Mouse (Mus musculus) limb, embryonic 10.5 days (tissue): ENCODE measurements around the gene Cpt1a. TPM values are rescaled to one million over a fixed set of nuclear protein-coding genes. Genes with fewer than 3 reads are reported as not detected.

ENCODE experiments used
- DNase-seq: peaks from one replicate; pipeline ENCODE4 v3.0.0-alpha.2; 2017; ENCODE audit warnings: low spot score
- H3K27ac ChIP-seq: fragments of 300-500 bp; sonication (generic); 2 replicates; pipeline ENCODE4 v1.5.1; 2016; ENCODE audit warnings: mild to moderate bottlenecking
- H3K27me3 ChIP-seq: fragments of 300-500 bp; sonication (generic); 2 replicates; pipeline ENCODE4 v1.6.1; 2016; ENCODE audit warnings: low read depth, mild to moderate bottlenecking; ENCODE audit not compliant: poor library complexity, severe bottlenecking
- H3K36me3 ChIP-seq: fragments of 300-500 bp; sonication (generic); 2 replicates; pipeline ENCODE4 v1.6.1; 2016; ENCODE audit warnings: mild to moderate bottlenecking, moderate library complexity
- H3K4me1 ChIP-seq: fragments of 300-500 bp; sonication (generic); 2 replicates; pipeline ENCODE4 v1.6.1; 2016
- H3K4me3 ChIP-seq: fragments of 300-500 bp; sonication (generic); 2 replicates; pipeline ENCODE4 v1.5.1; 2016; ENCODE audit warnings: mild to moderate bottlenecking, moderate library complexity
- H3K9me3 ChIP-seq: fragments of 300-500 bp; sonication (generic); replicated peaks from 2 replicates; pipeline ENCODE4 v1.6.1; 2016; ENCODE audit warnings: mild to moderate bottlenecking
- WGBS: fragments of 180-500 bp; shearing (Covaris S2); methylation state at CpG from one replicate; pipeline ENCODE4 v1.1.7; 2016; 5-methylcytosine and 5-hydroxymethylcytosine counted together
- polyA plus RNA-seq: library from polyadenylated mRNA; unstranded; fragments of >200 nt; fragmentation: Nextera tagmentation; extraction: Ambion mirVana; gene quantifications from 2 replicates; pipeline ENCODE4 v1.2.1, GENCODE M21; 2016

Gene Cpt1a
- polyA plus RNA-seq, 1 experiment from 2014 or later, result 8.2 TPM

DNA sequence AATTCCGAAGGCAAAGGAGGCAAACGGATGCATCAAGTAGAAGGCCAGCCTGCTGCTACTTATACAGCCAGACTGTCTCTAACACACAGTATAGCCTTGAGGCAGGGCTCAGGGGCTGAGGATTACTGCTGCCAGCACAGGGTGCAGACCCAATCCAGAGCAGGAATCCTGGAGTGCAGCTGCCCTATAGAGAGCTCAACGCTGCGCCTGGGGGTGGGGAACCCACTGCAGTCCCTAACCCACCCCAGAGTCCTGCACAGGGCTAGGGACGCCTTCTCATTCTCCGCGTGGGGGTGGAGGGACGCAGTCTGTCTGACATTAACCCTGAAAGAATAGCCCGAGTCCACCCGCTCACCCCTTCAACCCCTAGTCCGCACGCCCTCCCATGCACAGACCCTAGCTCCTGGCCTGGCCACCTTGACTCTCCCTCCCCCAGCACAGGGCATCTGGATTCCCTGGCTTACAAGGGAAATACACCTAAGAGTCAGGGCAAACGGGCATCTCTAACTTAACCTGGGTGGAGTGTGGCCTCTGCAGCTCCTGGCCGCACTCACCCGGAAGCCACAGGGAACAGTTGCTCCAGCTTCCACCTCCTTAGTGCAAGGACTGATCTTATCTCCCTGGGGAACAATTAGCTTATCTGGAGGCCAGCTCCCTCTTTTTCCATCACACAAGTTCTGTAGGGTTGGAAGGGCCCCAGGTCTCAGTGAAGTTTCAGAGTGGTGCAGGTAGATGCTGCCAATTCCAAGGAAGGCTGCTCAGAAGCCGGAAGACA lies 14.8 kb upstream of the Cpt1a start:
- no peak overlapping the region for H3K4me3 ChIP-seq
- no peaks in the 10 kb centered on the region for H3K4me1 ChIP-seq
- no peak for DNase-seq
- H3K36me3 ChIP-seq, result no peaks in the 10 kb centered on the region
- H3K27me3 ChIP-seq, result no peaks in the 10 kb centered on the region
- H3K27ac ChIP-seq, result no peak overlapping the region
- 64% methylated on average over 16 of the region's 16 CpGs for WGBS
- no peaks in the 10 kb centered on the region for H3K9me3 ChIP-seq

DNA sequence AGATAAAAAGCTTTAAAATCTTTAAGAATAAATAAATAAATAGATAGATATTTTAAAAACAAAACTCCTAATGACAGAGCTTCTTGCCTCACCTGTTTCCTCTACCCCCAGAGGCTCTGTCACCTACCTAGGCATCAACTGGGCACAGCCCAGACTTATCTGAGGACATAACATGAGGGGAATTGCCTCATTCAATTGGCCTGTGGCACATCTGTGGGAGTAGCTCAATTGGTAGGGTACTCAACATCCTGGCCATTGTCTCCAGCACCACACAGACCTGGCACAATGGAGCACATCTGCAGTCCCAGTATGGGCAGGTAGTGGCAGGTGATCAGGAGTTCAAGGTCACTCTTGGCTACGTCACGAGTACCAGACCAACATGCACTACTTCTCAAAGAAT lies 2.8 kb upstream of the Cpt1a start:
- no peak overlapping the region for H3K4me3 ChIP-seq
- peaks cover 48% of the 10 kb centered on the region for H3K27me3 ChIP-seq
- DNase-seq, result no peak
- peaks cover 28% of the 10 kb centered on the region for H3K4me1 ChIP-seq
- no peaks in the 10 kb centered on the region for H3K36me3 ChIP-seq
- WGBS, result 91% methylated on average over 2 of the region's 2 CpGs
- no peak overlapping the region for H3K27ac ChIP-seq
- no peaks in the 10 kb centered on the region for H3K9me3 ChIP-seq

DNA sequence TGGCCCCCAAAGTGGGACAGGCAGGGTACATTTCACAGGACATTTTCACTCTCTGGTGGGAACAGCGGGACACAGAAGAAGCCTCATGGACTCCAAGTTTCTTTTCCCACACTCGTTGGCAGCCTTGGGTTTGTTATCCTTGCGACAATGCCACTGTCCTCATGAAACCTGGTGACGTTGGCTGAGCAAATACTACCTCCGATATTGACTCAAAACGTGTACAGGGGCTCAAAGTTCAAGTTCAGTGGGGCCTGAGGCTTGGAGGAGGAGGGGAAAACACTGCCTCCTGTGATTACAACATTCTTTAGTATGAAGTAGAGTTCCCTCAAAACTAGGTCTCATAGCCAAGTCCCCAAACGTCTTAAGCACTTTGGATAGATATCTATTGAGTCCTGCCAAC lies 2.0 kb upstream of the Cpt1a start:
- Histone ChIP-seq H3K36me3 (no peaks in the 10 kb centered on the region), H3K4me3 (no peak overlapping the region), H3K27ac (no peak overlapping the region), H3K9me3 (no peaks in the 10 kb centered on the region), H3K27me3 (peaks cover 50% of the 10 kb centered on the region), H3K4me1 (peaks cover 35% of the 10 kb centered on the region)
- 86% methylated on average over 7 of the region's 7 CpGs for whole genome bisulfite sequencing
- DNase-seq, result no peak

DNA sequence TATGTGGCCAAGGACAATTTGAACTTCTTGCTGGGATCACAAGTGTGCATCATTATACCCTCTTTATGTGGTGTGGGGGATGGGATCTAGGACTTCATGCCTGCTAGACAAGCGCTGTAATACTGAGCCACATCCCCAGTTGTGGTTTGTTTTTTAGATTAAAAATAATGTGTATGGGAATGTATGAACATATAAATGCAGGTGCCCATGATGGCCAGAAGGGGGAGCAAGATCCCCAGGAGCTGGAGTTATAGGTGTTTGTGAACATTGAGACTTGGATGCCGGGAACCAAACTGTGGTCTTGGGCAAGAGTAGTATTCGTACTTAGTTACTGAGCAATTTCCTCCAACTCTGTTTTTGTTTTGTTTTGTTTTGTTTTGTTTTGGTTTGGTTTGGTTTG lies 1.3 kb upstream of the Cpt1a start:
- no peaks in the 10 kb centered on the region for H3K36me3 ChIP-seq
- no peak overlapping the region for H3K27ac ChIP-seq
- H3K9me3 ChIP-seq, result no peaks in the 10 kb centered on the region
- 73% methylated on average over 3 of the region's 3 CpGs for WGBS
- DNase-seq, result no peak
- peaks cover 50% of the 10 kb centered on the region for H3K27me3 ChIP-seq
- no peak overlapping the region for H3K4me3 ChIP-seq
- H3K4me1 ChIP-seq, result peaks cover 39% of the 10 kb centered on the region

DNA sequence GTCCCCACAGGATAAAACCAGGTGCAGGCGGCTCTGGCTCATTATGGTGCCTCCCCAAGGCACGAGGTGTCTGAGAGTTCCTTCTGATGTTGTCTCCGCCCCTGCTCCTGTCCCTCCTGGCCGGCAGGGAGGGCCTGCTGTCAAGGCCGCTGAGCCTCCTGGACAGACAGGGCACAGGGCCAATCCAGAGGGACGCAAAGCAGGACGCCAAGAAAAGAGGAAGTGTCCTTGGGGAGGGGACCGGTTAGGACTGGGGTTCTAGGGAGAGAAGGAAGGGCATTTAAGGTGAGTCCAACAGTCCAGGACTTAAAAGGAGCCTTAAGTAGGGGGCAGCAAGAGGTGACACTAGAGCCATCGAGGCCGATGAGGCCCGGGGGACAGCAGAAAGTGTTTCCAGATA lies 517 bp upstream of the Cpt1a start:
- no peaks in the 10 kb centered on the region for H3K9me3 ChIP-seq
- no peaks in the 10 kb centered on the region for H3K36me3 ChIP-seq
- peaks cover 47% of the 10 kb centered on the region for H3K4me1 ChIP-seq
- 5% methylated on average over 11 of the region's 11 CpGs for WGBS
- H3K27ac ChIP-seq, result no peak overlapping the region
- H3K4me3 ChIP-seq, result peak overlapping the region; percentile 70
- peaks cover 50% of the 10 kb centered on the region for H3K27me3 ChIP-seq
- peak; percentile 37 for DNase-seq

DNA sequence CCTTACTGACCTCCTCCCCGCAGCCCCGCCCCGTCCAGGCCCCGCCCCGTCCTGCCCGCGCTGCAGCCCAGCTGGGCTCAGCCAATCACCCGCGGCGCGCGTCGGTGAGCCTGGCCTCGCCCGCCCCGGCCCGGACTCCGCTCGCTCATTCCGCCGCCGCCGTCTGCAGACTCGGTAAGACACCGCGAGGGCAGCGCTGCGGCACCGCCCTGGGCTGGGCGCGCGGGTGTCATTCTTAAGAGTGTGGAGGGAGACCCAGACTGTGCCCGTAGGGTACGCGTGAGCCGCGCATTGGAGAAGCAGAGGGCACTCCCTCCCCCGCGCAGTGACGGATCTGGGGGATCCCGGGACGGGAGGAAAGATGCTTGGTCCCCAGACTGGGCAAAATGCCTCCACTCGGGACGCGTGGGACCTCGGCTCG lies 1.1 kb downstream of the Cpt1a start:
- Histone ChIP-seq H3K27ac (peak overlapping the region; percentile 74), H3K4me3 (peak overlapping the region; percentile 70), H3K27me3 (peaks cover 50% of the 10 kb centered on the region), H3K4me1 (peaks cover 47% of the 10 kb centered on the region), H3K36me3 (no peaks in the 10 kb centered on the region), H3K9me3 (no peaks in the 10 kb centered on the region)
- peak; percentile 90 for DNase-seq
- WGBS, result under 1% methylated on average over 47 of the region's 47 CpGs

DNA sequence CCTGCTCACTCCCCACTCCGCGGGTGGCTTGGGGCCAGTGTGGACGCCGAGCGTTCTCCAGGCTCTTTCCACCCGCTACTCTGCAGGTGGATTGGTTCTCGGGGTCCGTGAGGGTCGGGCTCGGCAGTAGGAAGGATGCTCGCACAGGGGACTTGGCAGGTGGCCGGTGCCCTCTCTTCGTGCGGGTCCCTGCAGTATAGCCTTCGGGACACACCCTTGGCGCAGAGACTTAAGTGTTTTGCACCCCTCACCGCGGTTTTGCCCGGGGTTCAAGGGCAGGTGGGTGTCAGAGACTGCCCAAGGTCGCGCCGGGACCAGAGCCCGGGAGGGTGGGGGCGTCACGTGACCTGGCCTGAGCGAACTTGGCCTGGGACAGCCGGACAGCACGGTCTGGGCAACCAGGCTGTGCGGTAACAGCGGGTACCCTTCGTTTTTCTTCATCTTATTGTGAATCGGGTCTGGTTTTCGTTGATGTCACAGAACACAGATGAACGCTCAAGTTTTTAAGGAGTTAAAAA lies 1.7 kb downstream of the Cpt1a start:
- under 1% methylated on average over 34 of the region's 34 CpGs for WGBS
- Histone ChIP-seq H3K27me3 (peaks cover 50% of the 10 kb centered on the region), H3K4me3 (peak overlapping the region; percentile 70), H3K27ac (peak overlapping the region; percentile 74), H3K36me3 (no peaks in the 10 kb centered on the region), H3K4me1 (peaks cover 47% of the 10 kb centered on the region), H3K9me3 (no peaks in the 10 kb centered on the region)
- peak; percentile 69 for DNase-seq

DNA sequence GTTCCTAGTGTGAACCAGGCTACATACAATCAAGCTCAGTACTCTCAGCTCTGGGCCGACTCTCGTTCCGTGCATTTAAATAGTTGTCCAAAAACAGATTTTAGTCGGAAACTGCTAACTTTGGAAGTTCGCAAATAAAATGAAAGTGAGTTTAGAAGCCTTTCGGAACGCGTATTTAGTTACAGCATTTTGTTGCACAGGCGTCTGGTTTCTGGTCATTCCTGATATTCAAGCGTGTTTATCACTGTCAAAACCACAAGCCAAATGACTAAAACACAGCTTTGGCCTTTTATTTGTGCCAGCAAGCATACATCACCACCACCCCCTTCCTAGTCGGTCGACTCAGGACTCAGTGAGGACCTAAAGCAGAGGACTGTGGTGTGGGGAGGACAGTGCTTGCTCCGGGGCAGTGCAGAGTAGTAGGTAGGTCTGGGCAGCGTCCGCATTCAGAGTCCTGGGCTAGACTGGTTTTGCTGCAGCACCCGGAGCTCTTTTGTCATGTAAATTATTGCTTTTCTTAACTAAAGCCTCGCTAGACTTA lies 2.2 kb downstream of the Cpt1a start:
- H3K27me3 ChIP-seq, result peaks cover 49% of the 10 kb centered on the region
- H3K36me3 ChIP-seq, result no peaks in the 10 kb centered on the region
- peak; percentile 51 for DNase-seq
- peak overlapping the region; percentile 86 for H3K27ac ChIP-seq
- peaks cover 47% of the 10 kb centered on the region for H3K4me1 ChIP-seq
- WGBS, result 4% methylated on average over 17 of the region's 17 CpGs
- H3K9me3 ChIP-seq, result no peaks in the 10 kb centered on the region
- H3K4me3 ChIP-seq, result peak overlapping the region; percentile 70

DNA sequence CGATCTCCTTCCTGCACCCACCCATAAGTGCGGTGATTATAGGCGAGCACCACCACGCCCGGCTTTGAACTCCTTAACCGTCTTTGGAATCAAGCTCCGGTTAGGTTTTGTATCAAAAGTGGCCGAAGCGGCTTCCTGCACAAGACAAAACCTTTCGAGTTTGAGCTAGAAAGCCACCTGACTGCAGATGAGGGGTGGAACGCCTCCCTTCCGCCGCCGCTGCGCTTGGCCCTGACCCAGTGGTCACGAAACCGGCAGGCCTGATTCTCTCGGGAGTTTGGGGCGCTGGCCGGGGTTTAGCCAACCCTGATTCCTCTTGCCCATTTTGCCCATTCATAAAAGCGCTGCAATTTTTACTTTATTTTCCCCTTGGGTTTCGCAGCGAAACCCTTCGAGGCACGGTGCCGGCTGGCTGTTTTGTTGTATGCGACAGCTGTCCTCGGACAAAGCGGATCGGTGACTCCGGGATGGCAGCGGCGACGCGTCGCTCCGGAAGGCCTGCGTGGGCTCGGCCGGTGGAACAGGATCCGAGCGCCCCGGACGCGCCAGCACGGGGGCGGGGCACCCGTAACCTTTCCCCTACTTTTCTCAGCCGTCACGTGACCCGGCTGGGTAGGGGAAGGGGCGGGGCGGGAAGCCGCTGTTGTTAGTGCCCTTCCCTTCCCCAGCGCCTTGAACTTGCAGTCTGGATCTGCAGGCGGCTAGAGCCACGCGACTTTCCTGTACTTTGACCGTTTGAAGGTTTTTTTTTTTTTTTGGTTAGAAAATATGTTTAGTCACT lies 3.0 kb downstream of the Cpt1a start:
- Histone ChIP-seq H3K4me1 (peaks cover 47% of the 10 kb centered on the region), H3K36me3 (no peaks in the 10 kb centered on the region), H3K9me3 (no peaks in the 10 kb centered on the region), H3K4me3 (peak overlapping the region; percentile 70), H3K27me3 (peaks cover 41% of the 10 kb centered on the region), H3K27ac (peak overlapping the region; percentile 86)
- DNase-seq, result peak; percentile 94
- 1% methylated on average over 59 of the region's 59 CpGs for WGBS

DNA sequence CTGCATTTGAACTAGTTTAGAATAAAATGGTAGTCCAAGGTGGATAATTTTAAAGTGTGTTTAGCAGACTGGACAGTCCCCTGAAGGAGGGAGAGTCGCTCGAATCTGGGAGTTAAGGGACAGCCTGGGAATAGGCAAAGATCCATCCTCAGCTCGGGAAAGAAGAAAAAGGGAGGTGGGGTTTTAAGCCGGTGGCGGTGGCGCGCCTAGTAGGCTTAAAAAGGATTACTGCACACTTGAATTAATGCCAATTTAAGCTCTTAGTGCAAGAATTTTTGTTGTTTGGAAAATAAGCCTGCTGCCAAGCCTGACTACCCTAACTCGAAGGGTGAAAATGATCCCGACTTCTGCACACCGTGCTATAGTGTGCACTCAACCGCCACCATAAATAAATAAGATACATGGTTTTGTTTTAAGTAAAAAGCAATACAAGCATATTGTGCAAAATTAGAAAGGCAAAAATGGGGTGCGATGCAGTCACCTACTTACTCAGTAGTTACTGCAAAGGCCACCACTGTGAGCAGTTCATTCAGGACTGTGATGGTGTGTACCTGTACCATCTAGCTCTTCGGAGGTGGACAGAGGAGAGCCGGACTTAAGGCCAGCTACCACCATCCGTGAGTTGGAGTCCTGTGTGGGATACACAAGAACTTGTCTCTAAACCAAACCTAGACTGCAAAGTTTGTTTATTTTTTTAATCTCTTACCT lies 3.8 kb downstream of the Cpt1a start:
- DNase-seq, result no peak
- Histone ChIP-seq H3K27me3 (peaks cover 36% of the 10 kb centered on the region), H3K9me3 (no peaks in the 10 kb centered on the region), H3K27ac (peak overlapping the region; percentile 86), H3K4me1 (peaks cover 47% of the 10 kb centered on the region), H3K4me3 (peak overlapping the region; percentile 70), H3K36me3 (no peaks in the 10 kb centered on the region)
- 46% methylated on average over 15 of the region's 15 CpGs for WGBS

DNA sequence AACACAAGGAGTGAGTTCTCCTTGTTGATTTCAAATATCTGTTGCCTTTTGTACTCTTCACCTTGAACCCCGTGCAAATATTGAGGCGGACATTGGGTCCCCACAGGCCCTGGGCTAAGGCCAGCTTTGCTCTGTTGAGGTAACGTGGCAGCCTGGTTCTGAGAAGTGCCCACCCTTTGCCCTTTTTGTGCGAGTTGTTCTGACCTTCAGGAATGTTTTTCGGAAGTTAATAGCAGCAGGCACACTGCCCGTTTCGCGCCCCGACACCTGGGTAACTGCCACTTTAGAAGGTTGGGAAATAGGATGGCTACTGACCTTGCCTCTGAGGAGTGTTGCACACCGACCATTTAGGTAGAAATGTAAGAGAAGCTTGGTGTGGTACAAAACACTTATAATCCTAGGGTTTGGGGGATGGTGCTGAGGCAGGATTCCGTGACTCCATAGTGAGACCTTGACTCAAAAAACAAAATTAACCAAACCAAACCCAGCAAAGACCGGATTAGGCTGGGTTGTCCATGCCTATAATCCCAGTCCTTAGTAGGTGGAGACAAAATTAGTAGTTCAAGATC lies 4.4 kb downstream of the Cpt1a start:
- Histone ChIP-seq H3K9me3 (no peaks in the 10 kb centered on the region), H3K27ac (no peak overlapping the region; the same call in 1 of the 2 replicates), H3K36me3 (no peaks in the 10 kb centered on the region), H3K27me3 (peaks cover 29% of the 10 kb centered on the region), H3K4me1 (peaks cover 44% of the 10 kb centered on the region), H3K4me3 (no peak overlapping the region)
- no peak for DNase-seq
- WGBS, result 83% methylated on average over 12 of the region's 12 CpGs

DNA sequence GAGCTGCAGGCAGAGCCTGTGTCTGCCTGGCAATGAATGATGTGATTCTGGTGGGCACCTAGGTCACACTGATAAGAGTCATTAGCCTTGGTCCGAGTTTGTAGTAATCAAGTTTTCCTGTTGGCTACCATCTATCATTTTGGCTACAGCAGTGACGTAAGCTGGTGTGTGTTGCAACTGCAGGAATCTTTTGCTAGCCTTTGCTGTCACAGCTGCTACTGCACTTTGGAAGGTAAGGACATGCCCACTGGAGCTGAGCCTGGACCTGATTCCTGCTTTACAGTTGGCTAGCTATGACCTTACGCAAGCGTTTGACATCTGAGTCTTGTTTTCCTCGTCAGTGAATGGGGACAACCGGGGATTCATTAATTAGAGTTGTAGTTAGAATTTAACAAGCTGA lies 11.1 kb downstream of the Cpt1a start:
- Histone ChIP-seq H3K27me3 (no peaks in the 10 kb centered on the region), H3K9me3 (no peaks in the 10 kb centered on the region), H3K36me3 (no peaks in the 10 kb centered on the region), H3K4me1 (peaks cover 4% of the 10 kb centered on the region; the same call in 1 of the 2 replicates), H3K27ac (no peak overlapping the region), H3K4me3 (no peak overlapping the region)
- DNase-seq, result no peak
- 57% methylated on average over 6 of the region's 6 CpGs for WGBS
